Mouse (Mus musculus) layer of hippocampus, adult 8-10 months (tissue): Measurements from ENCODE around the gene Swap70. TPM values are rescaled to one million over a fixed set of nuclear protein-coding genes. Genes with fewer than 3 reads are reported as not detected.
A peak's percentile ranks its signal among the peaks of the same experiment; 100 is the strongest.
"Not testable (repeated sequence)": the region's sequence is repeated elsewhere in the genome, so short reads cannot be mapped to it uniquely, and the experiment has no call there.

Experiments used
- DNase-seq, 2 experiments: peaks; one replicate each; pipeline ENCODE4 v3.0.0; 2022; ENCODE audit warnings: low spot score in 2 of 2
- total RNA-seq, 4 experiments: library from RNA; stranded (reverse); gene quantifications; 2 replicates each; pipeline ENCODE4 v1.2.4; 2022

Swap70 gene
- total RNA-seq: 10 to 100 TPM; 10.5 to 13.3 (median 11.8) TPM

GRCm38 (mm10) chr7:110221586-110222481 lies at the start of gene Swap70:
Gene Swap70, plus strand, starts transcription at chr7:110221711.
- DNase-seq: peak; percentile 31 to 56

DNA sequence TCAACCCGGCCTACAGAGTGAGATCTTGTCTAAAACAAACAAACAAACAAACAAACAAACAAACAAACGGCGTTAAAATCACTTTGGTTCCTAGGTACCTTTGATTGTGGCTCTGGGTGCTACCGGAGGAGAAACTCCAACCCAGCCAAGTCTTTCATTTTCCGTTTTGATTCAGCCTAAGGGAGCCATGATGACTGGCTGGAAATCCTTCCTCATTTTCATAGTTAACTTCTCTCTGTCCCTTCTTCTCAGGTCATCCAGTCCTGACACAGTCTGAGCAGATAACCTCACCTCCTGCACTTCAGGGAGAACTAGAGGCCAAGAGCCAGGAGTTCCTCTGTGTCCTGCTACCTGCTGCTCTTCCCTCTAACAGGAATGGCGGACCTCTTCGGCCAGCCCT lies 42.3 kb upstream of the Swap70 start:
- no peak for DNase-seq

- DNase-seq: no peak
These were observed 40.9 kb upstream of the Swap70 start for GRCm38 (mm10) chr7:110180613-110181012.

DNA sequence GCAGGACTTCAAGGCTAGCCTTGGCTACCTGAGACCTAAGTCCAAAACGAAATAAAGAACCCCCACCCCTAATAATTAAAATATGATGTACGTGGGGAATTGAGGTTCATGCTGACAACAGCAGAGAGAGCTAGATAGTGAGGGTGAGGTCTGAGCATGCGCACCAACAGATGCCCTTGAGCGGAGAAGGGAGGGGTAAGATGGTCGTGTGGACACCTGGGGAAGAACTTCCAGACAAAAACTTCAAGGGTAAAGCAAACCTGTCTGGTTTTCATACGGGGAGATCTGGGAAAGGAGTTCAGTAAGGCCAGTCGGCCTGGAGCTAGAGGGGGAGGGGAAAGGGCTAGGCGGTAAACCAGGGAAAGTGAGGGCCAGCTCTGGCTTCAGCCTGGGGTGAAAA lies 40.1 kb upstream of the Swap70 start:
- DNase-seq: no peak

GRCm38 (mm10) chr7:110184608-110185007 lies 36.9 kb upstream of the Swap70 start:
- no peak for DNase-seq

- DNase-seq: no peak
These were observed 31.6 kb upstream of the Swap70 start for GRCm38 (mm10) chr7:110189951-110190350.

- no peak for DNase-seq
These were observed 28.3 kb upstream of the Swap70 start for GRCm38 (mm10) chr7:110193186-110193585.

DNA sequence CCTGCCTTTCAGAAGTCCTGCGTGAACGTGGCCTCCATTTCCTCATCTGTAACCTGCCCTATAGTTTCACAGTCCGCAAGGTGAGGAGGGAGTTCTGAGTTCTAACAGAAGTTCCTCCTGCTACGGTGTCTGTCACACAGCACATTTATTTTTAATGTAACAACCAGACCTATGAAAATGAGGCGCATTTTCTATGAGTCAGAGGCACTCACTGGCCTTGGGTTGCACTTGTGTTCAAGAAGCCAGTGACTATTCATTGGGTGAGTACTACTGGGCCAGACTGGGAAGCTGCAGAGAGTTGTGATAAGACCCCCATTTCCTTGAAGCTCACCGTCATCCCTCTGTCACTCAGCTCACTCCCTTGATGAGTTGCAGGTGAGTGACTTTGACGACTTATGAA lies 24.3 kb upstream of the Swap70 start:
- no peak for DNase-seq

DNA sequence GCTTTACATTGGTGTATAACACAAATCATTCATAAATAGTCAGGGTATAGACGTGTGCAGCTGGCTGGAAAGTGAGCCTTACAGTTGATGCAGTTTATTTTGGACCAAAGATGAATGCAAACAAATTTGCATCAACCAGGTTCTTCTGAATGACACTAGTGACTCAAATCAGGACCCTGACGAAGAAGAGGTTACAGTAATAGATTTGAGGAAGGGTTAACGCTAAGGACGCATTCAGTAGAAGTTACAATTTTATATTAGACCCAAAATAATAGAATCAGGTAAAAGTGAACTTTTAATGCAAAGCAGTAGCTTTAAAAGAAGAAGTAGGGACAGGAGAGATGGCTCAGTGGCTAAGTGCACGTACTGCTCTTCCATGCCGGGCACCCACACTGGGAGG lies 19.6 kb upstream of the Swap70 start:
- no peak for DNase-seq

GRCm38 (mm10) chr7:110204208-110204607 lies 17.3 kb upstream of the Swap70 start:
- DNase-seq: no peak

DNA sequence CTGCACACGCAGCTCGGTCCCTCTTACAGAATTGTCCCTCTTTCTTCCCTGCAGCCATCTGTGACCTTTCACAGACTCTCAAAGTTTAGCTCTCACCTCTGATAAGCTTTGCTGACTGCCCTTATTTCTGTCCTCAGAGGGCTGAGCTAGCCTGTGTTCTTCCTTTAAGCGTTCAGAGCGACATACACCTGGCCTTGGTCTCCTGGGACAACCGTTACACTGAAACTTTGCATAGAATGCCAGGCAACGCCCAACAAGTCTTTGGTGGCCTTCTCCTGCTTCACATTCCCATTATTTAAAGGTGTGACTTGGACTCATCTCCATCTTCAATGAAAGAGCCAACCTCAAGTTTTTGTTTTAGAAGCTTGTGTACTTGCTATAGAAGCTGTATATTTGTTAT lies 13.2 kb upstream of the Swap70 start:
- no peak for DNase-seq

DNA sequence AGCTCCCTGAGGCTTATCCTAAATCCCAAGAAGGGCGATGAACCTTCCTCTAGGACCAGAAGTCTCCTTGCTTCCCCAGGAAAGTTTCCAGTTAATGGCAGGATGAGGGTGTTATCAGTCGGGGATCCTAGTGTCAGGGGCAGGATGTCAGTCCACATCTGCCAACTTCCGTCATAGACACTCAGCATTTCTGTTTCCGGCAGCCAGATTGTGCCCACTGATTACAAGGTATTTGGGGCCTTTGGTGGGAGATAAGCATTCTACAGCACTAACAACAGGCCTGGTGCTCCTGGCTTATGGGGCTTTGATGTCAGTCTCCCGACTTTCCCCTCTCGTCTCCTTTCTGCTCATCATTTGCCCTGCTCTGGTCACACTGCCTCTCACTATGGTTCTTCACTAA lies 12.1 kb upstream of the Swap70 start:
- no peak for DNase-seq

- no peak for DNase-seq
These were observed 10.5 kb upstream of the Swap70 start for GRCm38 (mm10) chr7:110211025-110211424.

DNA sequence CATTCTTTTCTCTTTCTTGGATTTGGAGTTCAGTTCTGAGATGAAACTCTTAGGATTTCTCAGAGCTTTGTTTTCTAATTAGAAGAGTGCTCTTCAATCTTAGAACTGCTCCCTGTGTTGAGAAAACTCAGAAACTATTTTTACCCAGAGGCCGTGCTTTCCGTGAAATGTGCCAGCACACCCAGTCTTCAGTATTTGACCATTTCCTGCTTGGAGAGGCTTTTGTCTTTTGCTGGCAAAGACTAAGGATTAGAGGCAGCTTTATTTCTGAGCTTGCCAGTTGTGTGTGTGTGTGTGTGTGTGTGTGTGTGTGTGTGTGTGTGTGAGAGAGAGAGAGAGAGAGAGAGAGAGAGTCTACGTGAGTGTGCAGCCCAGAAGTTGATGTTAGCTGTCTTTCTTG lies 6.6 kb upstream of the Swap70 start:
- no peak for DNase-seq

- DNase-seq: no peak
These were observed 393 bp upstream of the Swap70 start for GRCm38 (mm10) chr7:110221051-110221585.

GRCm38 (mm10) chr7:110222583-110223182 lies 1.2 kb downstream of the Swap70 start:
- no peak for DNase-seq

DNA sequence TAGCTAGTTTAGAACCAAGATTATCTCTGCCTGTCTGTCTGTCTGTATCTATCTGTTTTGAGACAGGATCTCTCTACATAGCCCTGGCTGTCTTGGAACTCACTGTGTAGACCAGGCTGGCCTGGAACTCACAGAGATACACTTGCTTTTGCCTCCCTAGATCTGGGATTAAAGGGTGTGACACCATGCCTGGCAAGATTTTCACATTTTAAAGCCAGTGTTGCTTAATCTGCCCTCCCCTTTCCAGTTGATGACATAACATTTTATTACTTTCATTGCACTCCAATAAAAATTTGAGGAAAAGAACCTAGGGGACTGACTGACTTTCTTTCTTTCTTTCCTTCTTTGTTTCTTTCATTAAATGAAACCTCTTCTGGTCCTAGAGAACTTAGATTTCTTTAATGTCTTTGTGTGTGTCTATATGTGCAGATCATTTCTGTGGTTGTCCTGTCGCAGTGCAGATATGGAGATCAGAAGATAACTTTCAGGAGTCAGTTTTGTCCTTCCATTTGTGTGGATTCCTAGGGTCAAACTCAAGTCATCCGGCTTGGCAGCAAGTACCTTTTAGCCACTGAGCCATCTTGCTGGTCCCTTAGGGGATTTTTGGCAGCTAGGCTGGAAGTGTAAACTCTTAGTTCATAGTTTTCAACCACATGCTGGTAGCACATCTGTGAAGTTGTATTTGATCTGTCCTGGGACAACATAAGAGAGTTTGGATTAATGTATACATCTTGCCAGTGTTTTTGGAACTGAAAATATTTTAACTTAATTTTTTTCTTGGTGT lies 2.4 kb downstream of the Swap70 start:
- no peak for DNase-seq

DNA sequence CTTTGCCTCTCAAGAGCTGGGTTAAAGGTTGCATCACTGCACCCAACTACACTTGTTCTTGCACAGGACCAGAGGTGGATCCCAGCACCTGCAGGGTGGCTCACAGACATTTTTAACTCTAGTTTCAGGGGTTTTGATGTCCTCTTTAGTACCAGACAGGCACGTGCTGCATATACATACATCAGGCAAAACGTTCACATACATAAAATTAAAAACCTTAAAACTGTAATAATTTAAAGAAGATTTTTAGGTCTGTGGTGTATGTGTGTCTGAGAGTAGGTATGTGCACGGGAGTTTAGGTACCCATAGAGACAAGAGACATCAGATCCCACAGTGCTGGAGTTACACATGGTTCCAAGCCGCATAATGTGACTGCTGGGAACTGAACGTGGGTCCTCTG lies 5.0 kb downstream of the Swap70 start:
- DNase-seq: no peak

- DNase-seq: no peak
These were observed 8.5 kb downstream of the Swap70 start for GRCm38 (mm10) chr7:110229967-110230366.

- not testable (repeated sequence) for DNase-seq
These were observed 9.6 kb downstream of the Swap70 start for GRCm38 (mm10) chr7:110231127-110231526.

GRCm38 (mm10) chr7:110236085-110236484 lies 14.6 kb downstream of the Swap70 start:
- no peak for DNase-seq

GRCm38 (mm10) chr7:110237451-110237836 lies 15.9 kb downstream of the Swap70 start:
- DNase-seq: no peak
